Mouse (Mus musculus) ES-Bruce4 (cell line): ENCODE results near the gene Vamp5. TPM values are rescaled to one million over a fixed set of nuclear protein-coding genes. Genes with fewer than 3 reads are reported as not detected.
A peak's percentile ranks its signal among the peaks of the same experiment; 100 is the strongest.

ENCODE experiments used
- H3K27ac ChIP-seq: 2 replicates; pipeline ENCODE4 v1.5.1; 2012; ENCODE audit warnings: low read length, inconsistent platforms; ENCODE audit not compliant: insufficient read depth
- H3K27me3 ChIP-seq: 2 replicates; pipeline ENCODE4 v1.6.1; 2012; ENCODE audit warnings: mild to moderate bottlenecking, low read length, inconsistent platforms; ENCODE audit not compliant: control insufficient read depth, poor library complexity, insufficient read depth, severe bottlenecking
- H3K36me3 ChIP-seq: 2 replicates; pipeline ENCODE4 v1.6.1; 2012; ENCODE audit warnings: inconsistent platforms, mild to moderate bottlenecking, low read length, moderate library complexity; ENCODE audit not compliant: control insufficient read depth, poor library complexity, insufficient read depth, severe bottlenecking
- H3K4me1 ChIP-seq: one replicate; pipeline ENCODE4 v1.8.1; 2011; ENCODE audit warnings: low read length; ENCODE audit not compliant: control insufficient read depth, insufficient read depth
- H3K4me3 ChIP-seq: 2 replicates; pipeline ENCODE4 v1.5.1; 2011; ENCODE audit warnings: low read depth, mild to moderate bottlenecking, low read length
- H3K9ac ChIP-seq: 2 replicates; pipeline ENCODE4 v1.6.1; 2012; ENCODE audit warnings: low read depth, mild to moderate bottlenecking, inconsistent platforms; ENCODE audit not compliant: poor library complexity, severe bottlenecking
- H3K9me3 ChIP-seq: replicated peaks from 2 replicates; pipeline ENCODE4 v1.6.1; 2012; ENCODE audit warnings: mild to moderate bottlenecking, low read length, inconsistent platforms; ENCODE audit not compliant: control insufficient read depth, poor library complexity, insufficient read depth, severe bottlenecking
- CTCF ChIP-seq: IDR thresholded peaks from one replicate; pipeline ENCODE4 v1.8.1; 2011; ENCODE audit warnings: low read depth, low read length
- EP300 ChIP-seq: IDR thresholded peaks from 2 replicates; pipeline ENCODE4 v1.6.1; 2011; ENCODE audit warnings: low read depth, low read length; ENCODE audit not compliant: insufficient read depth
- POLR2A ChIP-seq: IDR thresholded peaks from one replicate; pipeline ENCODE4 v1.8.1; 2011; ENCODE audit warnings: low read length; ENCODE audit not compliant: insufficient read depth
- polyA plus RNA-seq: library from polyadenylated mRNA; stranded (reverse); fragments of >200 nt; gene quantifications from 2 replicates; pipeline ENCODE4 v1.2.4, GENCODE M21; 2011; ENCODE audit warnings: low read depth; ENCODE audit not compliant: missing spikeins, insufficient read depth, insufficient read length

The Vamp5 gene
- polyA plus RNA-seq, 1 experiment, result 2.2 TPM

DNA sequence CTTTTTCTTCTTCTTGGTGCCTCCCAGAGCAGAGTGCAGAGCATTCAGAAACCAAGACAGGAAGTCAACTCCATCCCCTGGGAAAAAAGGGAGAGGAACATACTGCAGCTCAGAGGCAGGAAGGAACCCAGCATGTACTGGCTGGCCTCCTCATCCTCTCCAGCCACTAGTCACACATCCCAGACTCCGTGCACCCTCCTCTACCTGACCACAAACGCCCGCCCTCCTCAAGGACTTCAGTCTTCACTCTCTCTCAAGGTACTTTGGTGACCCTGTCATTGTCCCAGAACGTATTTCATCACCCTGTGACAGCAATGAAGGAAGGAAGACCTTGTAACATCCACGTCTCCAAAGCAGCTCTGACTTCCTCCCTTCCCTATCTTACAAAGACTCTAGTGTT lies 47.2 kb downstream of the Vamp5 start:
- Histone ChIP-seq H3K27me3 (no peaks in the 10 kb centered on the region), H3K4me1 (no peaks in the 10 kb centered on the region), H3K9ac (no peak overlapping the region), H3K4me3 (no peak overlapping the region), H3K36me3 (peaks cover 65% of the 10 kb centered on the region), H3K9me3 (no peaks in the 10 kb centered on the region), H3K27ac (no peak overlapping the region)
- TF ChIP-seq POLR2A (no peak), CTCF (no peak), EP300 (no peak)

DNA sequence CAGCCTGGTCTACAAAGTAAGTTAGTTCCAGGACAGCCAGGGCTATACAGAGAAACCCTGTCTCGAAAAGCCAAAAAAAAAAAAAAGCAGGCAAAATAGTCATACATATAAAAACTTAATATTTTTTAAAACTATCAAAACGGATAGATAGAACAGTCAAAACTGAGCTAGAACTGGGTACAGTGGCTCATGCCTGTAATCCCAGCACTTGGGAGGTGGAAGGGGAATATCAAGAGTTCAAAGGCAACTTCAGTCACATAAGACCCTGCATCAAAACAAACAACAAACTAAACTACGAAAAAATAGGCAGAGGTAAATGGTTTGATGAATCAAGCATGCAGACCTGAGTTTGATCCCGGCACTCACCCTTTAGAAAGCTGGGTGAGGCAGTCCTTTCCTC lies 50.1 kb downstream of the Vamp5 start:
- Histone ChIP-seq H3K9me3 (no peaks in the 10 kb centered on the region), H3K27ac (no peak overlapping the region), H3K9ac (no peak overlapping the region), H3K4me1 (no peaks in the 10 kb centered on the region), H3K4me3 (no peak overlapping the region), H3K36me3 (peaks cover 61% of the 10 kb centered on the region), H3K27me3 (no peaks in the 10 kb centered on the region)
- TF ChIP-seq EP300 (no peak), POLR2A (no peak), CTCF (no peak)

DNA sequence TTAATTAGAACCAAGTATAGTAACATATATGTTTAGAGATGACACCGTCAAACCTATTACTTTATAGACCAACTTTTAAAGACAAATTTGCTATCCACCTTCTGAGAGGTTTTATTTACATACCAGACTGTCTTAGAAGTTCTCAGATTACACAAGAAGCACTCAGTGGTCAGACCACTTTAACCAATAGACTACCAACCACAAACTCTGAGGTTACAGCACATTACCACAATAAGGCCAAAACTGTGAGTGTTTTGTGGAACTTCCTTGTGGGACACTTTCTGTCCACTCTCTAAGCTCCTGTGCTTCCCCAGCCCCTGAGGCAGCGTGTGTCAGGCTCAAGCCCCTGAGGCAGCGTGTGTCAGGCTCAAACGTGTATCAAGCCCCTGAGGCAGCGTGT lies 51.2 kb downstream of the Vamp5 start:
- no peaks in the 10 kb centered on the region for H3K9me3 ChIP-seq
- H3K27me3 ChIP-seq, result no peaks in the 10 kb centered on the region
- TF ChIP-seq EP300 (no peak), POLR2A (no peak), CTCF (no peak)
- peaks cover 57% of the 10 kb centered on the region for H3K36me3 ChIP-seq
- no peaks in the 10 kb centered on the region for H3K4me1 ChIP-seq
- H3K9ac ChIP-seq, result no peak overlapping the region
- H3K4me3 ChIP-seq, result no peak overlapping the region
- no peak overlapping the region for H3K27ac ChIP-seq

DNA sequence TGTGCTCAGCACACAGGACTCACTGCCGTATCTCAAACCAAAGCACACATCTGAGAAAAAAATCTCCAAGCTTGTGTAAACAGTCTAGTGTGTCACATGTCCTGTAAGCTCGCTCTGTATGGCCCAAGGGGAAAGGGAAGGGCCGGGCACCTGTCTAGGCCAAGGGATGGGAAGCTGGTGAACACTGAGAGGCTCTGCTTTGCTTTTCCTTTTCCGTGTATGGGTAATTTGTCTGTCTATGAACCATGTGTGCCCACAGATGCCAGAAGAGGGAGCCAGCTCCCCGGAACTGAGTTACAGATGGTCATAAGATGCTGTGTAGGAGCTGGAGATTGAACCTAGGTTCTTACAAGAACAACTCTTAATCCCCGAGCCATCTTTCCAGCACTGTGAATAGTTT lies 54.0 kb downstream of the Vamp5 start:
- H3K27ac ChIP-seq, result no peak overlapping the region
- no peaks in the 10 kb centered on the region for H3K27me3 ChIP-seq
- TF ChIP-seq CTCF, result peak; percentile 17
- no peak for TF ChIP-seq EP300
- H3K4me1 ChIP-seq, result no peaks in the 10 kb centered on the region
- peaks cover 53% of the 10 kb centered on the region for H3K36me3 ChIP-seq
- H3K9me3 ChIP-seq, result no peaks in the 10 kb centered on the region
- H3K9ac ChIP-seq, result no peak overlapping the region
- no peak overlapping the region for H3K4me3 ChIP-seq

DNA sequence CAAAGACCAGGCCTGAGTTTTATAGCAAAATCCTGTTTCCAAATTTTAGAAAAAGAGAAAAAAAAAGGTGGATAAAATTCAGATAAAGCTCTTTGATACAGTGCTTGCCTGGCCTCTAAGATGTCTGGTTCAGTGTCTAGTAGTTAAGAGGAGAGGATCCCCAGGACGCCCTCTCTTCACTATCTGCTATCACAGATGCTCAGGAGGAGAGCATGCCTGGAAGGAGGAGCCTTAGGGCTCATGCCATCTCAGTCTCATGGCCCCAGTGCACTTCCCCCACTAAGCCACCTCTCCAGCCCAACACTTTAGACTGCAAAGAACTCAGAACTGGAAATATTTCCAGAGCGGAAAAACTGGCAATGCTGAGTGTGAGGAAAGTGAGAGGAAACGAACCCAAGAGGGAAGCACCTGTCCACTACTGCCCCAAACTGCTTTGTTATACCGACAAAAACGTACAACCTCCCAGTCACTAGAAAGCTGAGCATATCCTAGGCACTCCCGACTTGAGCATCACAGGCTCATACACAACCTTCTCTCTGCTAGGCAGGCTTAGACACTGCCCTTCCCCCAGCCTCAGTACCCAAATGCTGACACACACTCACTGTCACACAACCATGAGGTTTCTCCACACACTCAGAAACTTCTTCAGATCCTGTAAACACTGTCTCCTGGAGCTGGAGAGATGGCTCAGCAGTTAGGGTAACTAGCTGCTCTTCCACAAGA lies 56.3 kb downstream of the Vamp5 start:
- H3K36me3 ChIP-seq, result peaks cover 66% of the 10 kb centered on the region
- H3K27ac ChIP-seq, result no peak overlapping the region
- H3K4me3 ChIP-seq, result no peak overlapping the region
- H3K27me3 ChIP-seq, result no peaks in the 10 kb centered on the region
- no peak overlapping the region for H3K9ac ChIP-seq
- H3K9me3 ChIP-seq, result no peaks in the 10 kb centered on the region
- TF ChIP-seq EP300 (no peak), CTCF (no peak), POLR2A (no peak)
- H3K4me1 ChIP-seq, result no peaks in the 10 kb centered on the region

DNA sequence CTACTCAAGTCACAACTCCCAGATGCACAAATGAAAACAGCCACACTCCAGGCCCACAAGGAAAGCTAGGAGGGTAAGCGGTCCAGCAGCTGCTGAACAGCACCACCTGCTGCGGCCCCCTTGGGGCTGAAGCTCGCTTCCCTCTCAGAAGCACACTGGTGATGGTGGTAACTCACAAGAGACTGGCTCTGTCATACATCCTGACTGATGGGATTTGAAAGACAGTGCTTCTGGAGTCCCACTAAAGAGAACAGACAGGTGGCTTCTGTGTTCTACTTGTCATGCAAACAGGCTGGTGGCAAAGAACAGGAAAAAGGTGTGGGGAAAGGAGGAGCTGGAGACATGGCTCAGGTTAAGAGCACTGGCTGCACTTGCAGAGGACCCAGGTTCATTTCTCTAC lies 57.3 kb downstream of the Vamp5 start:
- H3K27me3 ChIP-seq, result no peaks in the 10 kb centered on the region
- H3K27ac ChIP-seq, result no peak overlapping the region
- H3K9me3 ChIP-seq, result no peaks in the 10 kb centered on the region
- TF ChIP-seq POLR2A (no peak), EP300 (no peak), CTCF (no peak)
- H3K4me3 ChIP-seq, result no peak overlapping the region
- no peaks in the 10 kb centered on the region for H3K4me1 ChIP-seq
- H3K9ac ChIP-seq, result no peak overlapping the region
- H3K36me3 ChIP-seq, result peaks cover 66% of the 10 kb centered on the region
